Mouse (Mus musculus) forebrain, embryonic 10.5 days (tissue): Measurements from ENCODE around the gene Scand1. TPM values are rescaled to one million over a fixed set of nuclear protein-coding genes. Genes with fewer than 3 reads are reported as not detected.
A peak's percentile ranks its signal among the peaks of the same experiment; 100 is the strongest.

Source experiments
- DNase-seq: peaks from one replicate; pipeline ENCODE4 v3.0.0-alpha.2; 2017; ENCODE audit warnings: low spot score; ENCODE audit errors: extremely low spot score
- H3K27ac ChIP-seq: fragments of 300-500 bp; sonication (generic); 2 replicates; pipeline ENCODE4 v1.5.1; 2016; ENCODE audit warnings: mild to moderate bottlenecking
- H3K27me3 ChIP-seq: fragments of 300-500 bp; sonication (generic); 2 replicates; pipeline ENCODE4 v1.6.1; 2016; ENCODE audit warnings: mild to moderate bottlenecking; ENCODE audit not compliant: poor library complexity, severe bottlenecking
- H3K36me3 ChIP-seq: fragments of 300-500 bp; sonication (generic); replicated peaks from 2 replicates; pipeline ENCODE4 v1.6.1; 2016; ENCODE audit warnings: mild to moderate bottlenecking, moderate library complexity
- H3K4me1 ChIP-seq: fragments of 300-500 bp; sonication (generic); 2 replicates; pipeline ENCODE4 v1.6.1; 2016
- H3K4me3 ChIP-seq: fragments of 300-500 bp; sonication (generic); 2 replicates; pipeline ENCODE4 v1.5.1; 2016; ENCODE audit warnings: mild to moderate bottlenecking, moderate library complexity
- H3K9me3 ChIP-seq: fragments of 300-500 bp; sonication (generic); 2 replicates; pipeline ENCODE4 v1.6.1; 2016; ENCODE audit warnings: mild to moderate bottlenecking, moderate library complexity
- WGBS: fragments of 180-500 bp; shearing (Covaris S2); methylation state at CpG from one replicate; pipeline ENCODE4 v1.1.7; 2016; 5-methylcytosine and 5-hydroxymethylcytosine counted together
- polyA plus RNA-seq: library from polyadenylated mRNA; unstranded; fragments of >200 nt; fragmentation: Nextera tagmentation; extraction: Ambion mirVana; gene quantifications from 2 replicates; pipeline ENCODE4 v1.2.1, GENCODE M21; 2016

The Scand1 gene
- polyA plus RNA-seq, 1 experiment from 2014 or later = 52.1 TPM

- DNase-seq = no peak
- WGBS = 90% methylated on average over 7 of the region's 7 CpGs
- H3K4me1 ChIP-seq = no peaks in the 10 kb centered on the region
- peaks cover 94% of the 10 kb centered on the region for H3K36me3 ChIP-seq
- H3K27ac ChIP-seq = no peak overlapping the region
- no peaks in the 10 kb centered on the region for H3K27me3 ChIP-seq
- no peak overlapping the region for H3K4me3 ChIP-seq
- no peaks in the 10 kb centered on the region for H3K9me3 ChIP-seq
Observed at GRCm38 (mm10) chr2:156298458-156298857, 14.0 kb downstream of the Scand1 start.

GRCm38 (mm10) chr2:156297653-156298052 is 14.9 kb downstream of the Scand1 start:
- Histone ChIP-seq H3K36me3 (peaks cover 94% of the 10 kb centered on the region), H3K27me3 (no peaks in the 10 kb centered on the region), H3K4me1 (no peaks in the 10 kb centered on the region), H3K4me3 (no peak overlapping the region), H3K27ac (no peak overlapping the region), H3K9me3 (no peaks in the 10 kb centered on the region)
- DNase-seq = no peak
- WGBS = 93% methylated on average over 3 of the region's 3 CpGs

GRCm38 (mm10) chr2:156296190-156296589 is 16.3 kb downstream of the Scand1 start:
- 98% methylated on average over 3 of the region's 3 CpGs for WGBS
- peaks cover 94% of the 10 kb centered on the region for H3K36me3 ChIP-seq
- H3K27me3 ChIP-seq = no peaks in the 10 kb centered on the region
- no peaks in the 10 kb centered on the region for H3K4me1 ChIP-seq
- no peaks in the 10 kb centered on the region for H3K9me3 ChIP-seq
- no peak for DNase-seq
- no peak overlapping the region for H3K27ac ChIP-seq
- H3K4me3 ChIP-seq = no peak overlapping the region

- H3K4me3 ChIP-seq = no peak overlapping the region
- peaks cover 94% of the 10 kb centered on the region for H3K36me3 ChIP-seq
- DNase-seq = no peak
- no peaks in the 10 kb centered on the region for H3K27me3 ChIP-seq
- no peak overlapping the region for H3K27ac ChIP-seq
- 98% methylated on average over 2 of the region's 2 CpGs for WGBS
- H3K9me3 ChIP-seq = no peaks in the 10 kb centered on the region
- H3K4me1 ChIP-seq = no peaks in the 10 kb centered on the region
Observed at GRCm38 (mm10) chr2:156295601-156296063, 16.9 kb downstream of the Scand1 start.

GRCm38 (mm10) chr2:156291998-156292397 is 20.5 kb downstream of the Scand1 start:
- Histone ChIP-seq H3K27ac (no peak overlapping the region), H3K4me3 (no peak overlapping the region), H3K36me3 (peaks cover 100% of the 10 kb centered on the region), H3K27me3 (no peaks in the 10 kb centered on the region), H3K4me1 (no peaks in the 10 kb centered on the region), H3K9me3 (no peaks in the 10 kb centered on the region)
- WGBS = 90% methylated on average over 1 of the region's 1 CpGs
- no peak for DNase-seq

GRCm38 (mm10) chr2:156289552-156290160 is 22.8 kb downstream of the Scand1 start:
- WGBS = 86% methylated on average over 2 of the region's 2 CpGs
- H3K4me3 ChIP-seq = no peak overlapping the region
- H3K36me3 ChIP-seq = peaks cover 97% of the 10 kb centered on the region
- no peak overlapping the region for H3K27ac ChIP-seq
- no peaks in the 10 kb centered on the region for H3K9me3 ChIP-seq
- DNase-seq = no peak
- no peaks in the 10 kb centered on the region for H3K4me1 ChIP-seq
- no peaks in the 10 kb centered on the region for H3K27me3 ChIP-seq

- Histone ChIP-seq H3K4me3 (no peak overlapping the region), H3K36me3 (peaks cover 93% of the 10 kb centered on the region), H3K9me3 (no peaks in the 10 kb centered on the region), H3K27me3 (no peaks in the 10 kb centered on the region), H3K4me1 (no peaks in the 10 kb centered on the region), H3K27ac (no peak overlapping the region)
- no peak for DNase-seq
- 96% methylated on average over 2 of the region's 2 CpGs for WGBS
Observed at GRCm38 (mm10) chr2:156288222-156288621, 24.3 kb downstream of the Scand1 start.

- H3K9me3 ChIP-seq = no peaks in the 10 kb centered on the region
- DNase-seq = no peak
- H3K27ac ChIP-seq = no peak overlapping the region
- H3K4me3 ChIP-seq = no peak overlapping the region
- H3K36me3 ChIP-seq = peaks cover 92% of the 10 kb centered on the region
- H3K27me3 ChIP-seq = no peaks in the 10 kb centered on the region
- WGBS = 97% methylated on average over 4 of the region's 4 CpGs
- no peaks in the 10 kb centered on the region for H3K4me1 ChIP-seq
Observed at GRCm38 (mm10) chr2:156286733-156287132, 25.8 kb downstream of the Scand1 start.

GRCm38 (mm10) chr2:156285161-156285560 is 27.3 kb downstream of the Scand1 start:
- H3K4me3 ChIP-seq = no peak overlapping the region
- H3K9me3 ChIP-seq = no peaks in the 10 kb centered on the region
- DNase-seq = no peak
- no peaks in the 10 kb centered on the region for H3K4me1 ChIP-seq
- 83% methylated on average over 2 of the region's 2 CpGs for WGBS
- no peaks in the 10 kb centered on the region for H3K27me3 ChIP-seq
- H3K27ac ChIP-seq = no peak overlapping the region
- H3K36me3 ChIP-seq = peaks cover 87% of the 10 kb centered on the region

GRCm38 (mm10) chr2:156281227-156281626 is 31.3 kb downstream of the Scand1 start:
- DNase-seq = no peak
- H3K36me3 ChIP-seq = peaks cover 85% of the 10 kb centered on the region
- H3K27ac ChIP-seq = no peak overlapping the region
- H3K4me3 ChIP-seq = no peak overlapping the region
- H3K9me3 ChIP-seq = no peaks in the 10 kb centered on the region
- H3K4me1 ChIP-seq = no peaks in the 10 kb centered on the region
- 88% methylated on average over 4 of the region's 4 CpGs for WGBS
- H3K27me3 ChIP-seq = no peaks in the 10 kb centered on the region

GRCm38 (mm10) chr2:156278226-156279017 is 34.1 kb downstream of the Scand1 start:
- Histone ChIP-seq H3K9me3 (no peaks in the 10 kb centered on the region), H3K36me3 (peaks cover 82% of the 10 kb centered on the region), H3K4me1 (no peaks in the 10 kb centered on the region), H3K4me3 (no peak overlapping the region), H3K27me3 (no peaks in the 10 kb centered on the region), H3K27ac (no peak overlapping the region)
- DNase-seq = peak; percentile 63
- WGBS = 81% methylated on average over 4 of the region's 4 CpGs

GRCm38 (mm10) chr2:156272553-156272952 is 40.0 kb downstream of the Scand1 start:
- H3K4me1 ChIP-seq = no peaks in the 10 kb centered on the region
- peaks cover 82% of the 10 kb centered on the region for H3K36me3 ChIP-seq
- H3K27ac ChIP-seq = no peak overlapping the region
- WGBS = 95% methylated on average over 6 of the region's 6 CpGs
- H3K4me3 ChIP-seq = no peak overlapping the region
- H3K9me3 ChIP-seq = no peaks in the 10 kb centered on the region
- DNase-seq = no peak
- no peaks in the 10 kb centered on the region for H3K27me3 ChIP-seq

GRCm38 (mm10) chr2:156267636-156268035 is 44.9 kb downstream of the Scand1 start:
- no peak for DNase-seq
- no peak overlapping the region for H3K27ac ChIP-seq
- 96% methylated on average over 9 of the region's 9 CpGs for WGBS
- H3K4me1 ChIP-seq = no peaks in the 10 kb centered on the region
- no peak overlapping the region for H3K4me3 ChIP-seq
- H3K27me3 ChIP-seq = no peaks in the 10 kb centered on the region
- no peaks in the 10 kb centered on the region for H3K9me3 ChIP-seq
- peaks cover 71% of the 10 kb centered on the region for H3K36me3 ChIP-seq
